Mouse (Mus musculus): Measurements from ENCODE around the gene 3300002I08Rik.
"Not testable (repeated sequence)": the region's sequence is repeated elsewhere in the genome, so short reads cannot be mapped to it uniquely, and the experiment has no call there.

3300002I08Rik gene

DNA sequence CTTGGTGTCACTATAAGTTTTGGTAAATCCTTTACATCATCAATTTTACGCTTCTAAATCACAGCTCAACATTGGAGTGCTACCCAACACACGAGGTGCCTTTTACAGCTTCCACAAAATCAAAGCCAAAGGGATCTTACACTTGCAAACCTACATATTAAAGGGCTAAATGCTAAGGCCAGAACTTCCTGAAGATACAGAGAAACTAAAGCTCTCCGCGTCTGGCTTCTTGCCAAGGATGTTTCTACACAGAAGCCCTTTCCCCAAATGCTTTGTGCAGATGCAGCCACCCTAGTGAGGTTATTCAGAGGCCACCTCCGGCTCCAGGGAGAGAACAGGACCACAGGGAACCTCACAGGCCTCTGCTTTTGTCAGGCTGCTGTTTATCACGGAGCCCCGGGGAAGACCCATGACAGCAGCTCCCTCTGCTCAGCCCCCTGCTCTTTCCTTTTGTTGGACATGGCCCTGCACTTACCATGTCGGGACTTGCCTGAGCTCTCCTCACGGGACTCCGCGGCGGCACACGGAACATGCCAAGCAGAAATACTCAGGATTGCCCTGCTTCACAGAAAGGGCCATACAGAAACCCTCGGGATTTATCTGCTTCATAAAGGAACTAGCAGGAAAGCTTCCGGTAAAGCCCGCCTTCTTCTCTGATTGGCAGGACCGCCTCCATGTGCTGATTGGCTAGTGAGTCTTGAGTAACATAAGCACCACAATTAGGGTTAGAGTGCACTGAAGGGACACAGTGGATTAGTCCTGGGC, at the start of gene 3300002I08Rik:
3300002I08Rik (minus strand) TSS at position 653 of the 765 bp plus-strand sequence.
- peak; percentile 94 for DNase-seq (ENCODE audit: low spot score)

DNA sequence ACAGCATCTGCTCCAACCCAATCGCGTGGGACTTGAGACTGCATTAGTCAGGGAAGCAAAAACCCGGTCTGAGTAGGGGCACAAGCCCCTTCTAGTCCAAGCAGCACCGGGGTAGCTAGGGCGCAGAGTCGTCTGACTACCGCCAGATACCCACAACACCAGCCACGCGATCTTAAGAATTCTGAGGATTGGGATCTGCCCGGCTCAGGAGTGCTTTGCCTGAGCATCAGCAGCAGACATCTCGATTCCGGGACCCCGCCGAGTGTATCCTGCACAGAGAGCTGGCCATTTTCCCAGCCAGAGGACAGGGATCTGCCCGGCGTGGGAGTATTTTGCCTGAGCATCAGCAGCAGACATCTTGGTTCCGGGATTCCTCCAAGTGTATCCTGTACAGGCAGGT, 49.6 kb upstream of the 3300002I08Rik start:
- not testable (repeated sequence) for DNase-seq (ENCODE audit: low spot score)

DNA sequence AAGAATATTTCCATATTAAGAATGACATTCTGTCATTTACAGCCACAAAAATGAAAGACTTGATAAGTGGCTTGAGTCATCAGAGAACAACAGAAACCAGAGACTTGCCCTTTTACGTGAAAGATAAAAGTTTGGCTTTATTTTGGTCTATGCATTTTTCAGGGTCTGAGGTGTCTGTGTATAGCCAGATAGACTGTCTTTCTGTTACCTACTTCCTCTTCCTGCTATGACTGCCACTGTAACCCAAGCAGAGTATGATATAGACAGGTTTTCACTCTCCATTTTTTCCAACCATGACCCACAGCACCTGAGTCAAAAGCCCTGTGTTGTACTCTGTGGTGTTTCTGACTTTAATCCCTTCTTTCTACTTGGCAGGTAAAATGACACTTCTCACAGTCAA, 27.6 kb upstream of the 3300002I08Rik start:
- DNase-seq (ENCODE audit: low spot score): no peak

DNA sequence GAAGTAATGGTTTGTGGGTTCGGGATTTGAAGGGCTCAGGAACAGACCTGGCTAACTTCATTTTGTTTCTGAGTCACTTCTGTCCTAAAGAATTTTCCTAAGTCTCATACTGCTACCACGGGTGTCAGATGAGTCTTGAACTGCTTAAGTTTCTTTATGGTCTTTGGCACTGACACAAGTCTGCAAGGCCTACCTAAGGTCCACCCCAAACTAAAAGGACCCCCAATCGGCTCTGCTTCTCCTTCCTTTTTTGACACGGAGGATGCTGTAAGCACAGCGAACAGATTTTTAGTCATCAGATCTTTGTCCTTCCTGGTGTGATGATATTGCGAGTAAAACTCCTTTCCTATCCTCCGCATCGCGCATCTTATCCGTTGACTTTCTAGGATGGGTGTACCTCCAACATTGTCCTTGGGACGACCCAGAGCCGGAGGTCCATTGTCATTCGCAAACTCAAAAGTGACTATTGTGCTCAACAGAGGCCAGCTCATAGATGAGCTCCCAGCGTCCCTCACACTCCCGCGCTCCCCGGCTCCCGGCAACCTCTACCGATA, 23.1 kb upstream of the 3300002I08Rik start:
- DNase-seq (ENCODE audit: low spot score): not testable (repeated sequence)

DNA sequence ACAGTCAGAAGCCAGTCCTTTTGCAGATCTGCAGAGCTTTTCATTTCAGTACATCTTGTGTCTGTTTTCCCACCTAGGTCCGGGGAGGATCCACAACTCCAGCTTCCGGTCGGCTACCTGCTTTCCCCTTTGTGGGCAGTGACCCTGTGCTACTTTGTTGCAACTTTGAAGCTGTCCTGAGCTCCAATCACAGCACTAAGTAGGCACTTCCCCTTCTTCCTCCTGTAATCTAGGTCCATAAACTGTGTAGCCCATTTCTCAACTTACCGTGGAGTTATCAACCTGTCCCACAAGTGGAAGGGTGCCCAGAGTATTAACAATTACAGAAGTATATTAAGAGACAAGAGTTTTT, 289 bp upstream of the 3300002I08Rik start:
- DNase-seq (ENCODE audit: low spot score): no peak

DNA sequence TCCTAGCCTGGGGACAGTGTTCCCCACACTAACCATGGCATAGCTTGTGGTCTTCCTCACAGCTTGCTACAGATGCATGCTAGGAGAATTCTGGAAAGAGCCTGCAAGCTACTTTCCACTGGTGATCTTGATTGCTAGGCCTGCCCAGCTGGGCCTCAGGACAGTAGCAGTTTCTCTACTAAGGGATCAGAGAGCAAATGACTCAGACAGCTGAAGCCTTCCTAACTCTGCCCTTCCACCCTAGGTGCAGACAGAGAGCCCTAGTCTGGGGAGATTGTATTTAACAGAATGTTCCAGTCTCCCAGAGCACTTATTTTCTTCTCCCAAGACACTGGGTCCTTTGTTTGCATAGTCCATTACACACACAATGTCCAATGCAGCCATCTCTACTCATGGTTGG, 5.4 kb downstream of the 3300002I08Rik start:
- not testable (repeated sequence) for DNase-seq (ENCODE audit: low spot score)

GRCm38 (mm10) chr2:150323402-150323801, 39.2 kb downstream of the 3300002I08Rik start, which contains the start of gene Gm10130:
Gm10130 (plus strand) TSS chr2:150323702.
- no peak for DNase-seq (ENCODE audit: low spot score)

- DNase-seq (ENCODE audit: low spot score): no peak
Observed at GRCm38 (mm10) chr2:150318973-150319372, 43.6 kb downstream of the 3300002I08Rik start.

DNA sequence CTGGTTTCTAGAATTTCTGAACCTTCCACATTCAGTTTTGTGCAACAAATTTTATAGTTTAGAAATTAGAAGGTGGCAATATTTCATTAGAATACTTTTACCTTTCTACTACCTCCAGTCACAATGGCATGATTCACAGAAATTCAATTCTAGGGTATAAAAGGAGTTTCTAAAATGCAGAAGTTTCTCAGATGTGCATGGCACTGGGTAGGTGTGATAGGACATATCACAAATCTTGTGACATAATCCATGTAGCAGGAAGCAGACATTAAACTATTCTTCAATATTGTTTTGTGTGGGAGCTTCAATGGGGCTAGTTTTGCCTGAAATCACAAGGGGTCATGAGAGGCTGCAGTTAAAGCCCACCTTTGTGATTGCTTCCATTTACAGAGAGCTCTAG, 46.4 kb downstream of the 3300002I08Rik start:
- no peak for DNase-seq (ENCODE audit: low spot score)

- peak; percentile 94 for DNase-seq (ENCODE audit: low spot score)
Observed at GRCm38 (mm10) chr2:150310952-150311884, 51.3 kb downstream of the 3300002I08Rik start.

DNA sequence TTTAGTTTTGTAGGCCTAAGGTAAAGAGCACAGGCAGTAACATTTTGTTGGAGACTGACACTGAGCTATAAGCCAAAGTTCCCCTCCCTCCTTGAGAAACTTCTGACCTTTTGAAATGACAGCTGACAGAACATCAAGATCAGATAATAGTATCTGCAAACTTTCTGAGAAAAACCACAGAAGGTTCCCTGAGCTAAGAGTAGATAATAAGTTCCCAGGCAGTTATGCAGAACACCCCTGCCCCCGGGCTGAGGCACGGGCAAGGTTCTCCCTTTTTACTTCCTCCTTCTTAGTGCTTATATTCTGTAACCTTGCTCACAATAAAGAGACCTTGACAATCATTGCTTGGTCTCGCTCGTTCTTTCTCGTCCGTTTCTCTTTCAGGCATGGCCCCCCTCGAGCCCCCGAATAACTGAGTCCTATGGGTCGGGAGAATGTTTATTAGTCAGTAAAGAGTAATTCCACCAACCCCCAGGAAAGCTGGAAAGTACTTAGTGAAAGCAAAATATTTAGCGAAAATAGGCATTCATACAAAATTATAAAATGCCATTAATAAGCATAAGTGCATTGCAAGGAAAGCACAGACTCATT, 55.3 kb downstream of the 3300002I08Rik start:
- no peak for DNase-seq (ENCODE audit: low spot score)

DNA sequence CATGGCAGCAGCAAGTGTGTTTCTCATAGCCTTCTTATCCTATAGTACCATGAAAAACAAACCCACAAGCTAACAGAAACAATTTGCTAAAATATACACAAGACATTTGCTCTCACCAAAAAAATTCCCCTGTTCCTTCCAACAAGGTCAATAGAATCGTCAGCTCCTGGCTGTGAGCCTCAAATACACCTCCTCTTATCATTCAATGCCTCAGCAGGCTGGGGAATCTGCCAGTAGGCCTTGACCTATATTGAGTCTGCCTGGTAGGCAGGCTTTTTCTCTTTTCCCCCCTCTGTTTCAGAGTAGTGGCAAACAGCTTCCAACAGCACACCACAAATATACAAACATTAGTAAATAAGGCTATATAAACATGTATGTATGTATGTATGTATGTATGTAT, 63.5 kb downstream of the 3300002I08Rik start:
- DNase-seq (ENCODE audit: low spot score): no peak

DNA sequence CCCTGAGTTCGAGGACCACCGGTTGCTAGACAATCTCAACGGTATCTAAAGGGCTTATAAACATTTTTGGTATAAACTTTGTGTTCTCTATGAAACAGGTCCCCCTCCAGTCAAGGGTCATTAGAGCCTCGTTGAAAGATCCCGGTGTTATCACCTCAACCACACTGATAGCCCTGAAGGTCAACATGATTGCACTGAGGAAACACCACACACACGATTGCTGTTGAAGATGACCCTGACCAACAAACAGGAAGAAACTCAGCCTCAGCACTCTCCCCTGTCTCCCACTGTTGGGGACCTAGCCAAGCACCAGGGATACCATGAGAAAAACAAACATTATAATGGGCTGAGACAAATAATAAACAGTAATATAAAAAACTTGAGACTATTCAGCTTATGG, 68.9 kb downstream of the 3300002I08Rik start:
- no peak for DNase-seq (ENCODE audit: low spot score)
